Mouse (Mus musculus) heart, postnatal 14 days (tissue): ENCODE measurements around the gene Spg20. TPM values are rescaled to one million over a fixed set of nuclear protein-coding genes. Genes with fewer than 3 reads are reported as not detected.

ENCODE experiments used
- DNase-seq, 2 experiments: peaks; one replicate each; pipeline ENCODE4 v3.0.0; 2021 to 2022
- intact Hi-C: fragments of 180-260 bp; cut with DNase I; formaldehyde crosslinking; loops from one replicate; pipeline ENCODE4 v1.15.1; 2025
- total RNA-seq, 2 experiments: library from RNA; stranded (reverse); gene quantifications; 2 replicates each; pipeline ENCODE4 v1.2.3; 2021

Spg20 gene
- total RNA-seq, 2 experiments from 2014 or later = 32.5 to 35.6 TPM

DNA sequence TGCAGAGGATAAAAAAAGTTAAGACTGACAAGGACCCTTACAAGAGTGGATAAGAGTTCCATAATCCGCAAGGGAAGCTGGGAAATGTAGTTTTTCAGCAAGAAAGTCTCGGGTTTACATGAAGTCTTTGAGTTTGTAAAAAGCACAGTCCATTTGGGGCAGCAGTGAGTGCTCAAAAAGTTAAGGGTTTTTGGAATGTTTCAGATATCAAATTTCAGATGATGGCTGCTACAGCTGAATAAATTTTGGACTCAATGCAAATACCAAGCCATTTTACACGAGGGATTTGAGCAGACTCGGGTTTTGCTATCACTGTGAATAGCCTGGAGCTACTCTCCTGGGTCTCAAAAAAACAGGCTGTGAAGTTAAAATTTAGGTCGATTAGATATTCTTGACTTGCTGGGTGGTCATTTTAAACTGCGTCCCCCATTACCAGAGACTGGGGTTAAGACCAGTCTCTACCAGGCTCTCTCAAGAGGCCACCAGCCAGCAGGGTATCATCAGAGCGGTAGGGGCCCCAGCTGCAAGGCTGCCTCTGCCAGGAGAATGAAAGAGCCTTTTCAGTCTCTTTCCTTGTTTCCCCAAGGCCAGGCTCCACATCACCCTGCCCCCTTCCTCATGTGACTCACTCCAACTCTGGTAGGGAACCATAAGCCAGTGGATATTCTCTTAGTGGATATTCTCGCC is 15.8 kb upstream of the Spg20 start:
- intact Hi-C loops = no loop called here
- peak; percentile 18 to 33 for DNase-seq

DNA sequence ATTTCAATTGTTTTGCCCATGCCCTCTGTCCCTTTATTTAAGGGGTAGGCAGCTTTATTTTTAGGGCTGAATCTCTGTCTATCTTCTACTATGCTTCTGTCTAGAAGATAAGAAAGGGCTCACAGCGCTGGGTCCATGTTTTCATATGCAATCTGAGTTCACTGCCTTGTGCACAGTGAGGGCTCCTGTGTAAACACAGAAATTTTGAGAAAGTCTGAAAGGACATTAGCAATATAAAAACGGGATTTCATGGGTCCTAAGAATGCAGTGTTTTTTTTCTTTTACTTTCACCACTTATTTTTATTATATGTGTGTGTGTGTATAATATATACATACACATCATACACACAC is 15.3 kb upstream of the Spg20 start:
- intact Hi-C loops = no loop called here
- no peak for DNase-seq

DNA sequence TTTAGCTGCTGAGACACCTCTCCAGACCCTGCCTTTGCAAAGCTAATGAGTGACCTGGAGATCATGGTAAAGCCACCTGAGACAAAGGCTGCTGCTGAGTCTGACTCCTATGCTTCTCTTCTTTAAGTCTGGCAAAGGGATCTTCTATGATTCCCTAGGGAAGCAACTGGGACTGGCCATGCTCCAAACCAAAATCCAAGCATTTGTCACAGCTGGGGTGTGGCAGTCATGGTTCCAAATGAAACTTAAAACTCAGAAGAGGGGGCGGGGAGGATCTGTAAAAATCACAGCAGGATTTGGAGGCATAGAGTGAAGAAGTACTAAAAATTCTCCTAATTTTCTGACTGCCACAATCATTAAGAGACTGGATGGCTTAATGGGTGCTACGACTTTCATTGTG is 14.7 kb upstream of the Spg20 start:
- DNase-seq = peak in 1 of 2 experiments; percentile 48

DNA sequence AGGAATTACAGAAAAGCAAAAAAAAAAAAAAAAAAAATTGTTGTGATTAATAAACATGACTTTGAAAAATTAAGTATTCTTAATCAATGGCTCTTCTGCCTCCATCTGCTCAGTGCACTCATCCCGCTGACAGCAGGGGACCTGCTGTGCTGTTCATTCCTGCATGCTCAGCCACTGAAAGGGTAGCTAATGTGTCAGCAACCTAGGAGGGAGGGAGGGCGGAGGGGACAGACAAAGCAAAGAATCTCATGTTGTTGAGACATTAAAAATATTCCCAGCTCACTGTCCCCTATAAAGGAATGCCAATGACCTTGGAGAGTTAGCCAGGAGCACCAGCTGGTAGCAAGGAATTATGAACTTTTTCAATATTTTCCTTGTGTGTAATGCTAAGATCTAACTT is 13.9 kb upstream of the Spg20 start:
- DNase-seq = no peak
- intact Hi-C loops = no loop called here

More for the DNA sequence above, 14.7 kb upstream of the Spg20 start:
- intact Hi-C loops = no loop called here

DNA sequence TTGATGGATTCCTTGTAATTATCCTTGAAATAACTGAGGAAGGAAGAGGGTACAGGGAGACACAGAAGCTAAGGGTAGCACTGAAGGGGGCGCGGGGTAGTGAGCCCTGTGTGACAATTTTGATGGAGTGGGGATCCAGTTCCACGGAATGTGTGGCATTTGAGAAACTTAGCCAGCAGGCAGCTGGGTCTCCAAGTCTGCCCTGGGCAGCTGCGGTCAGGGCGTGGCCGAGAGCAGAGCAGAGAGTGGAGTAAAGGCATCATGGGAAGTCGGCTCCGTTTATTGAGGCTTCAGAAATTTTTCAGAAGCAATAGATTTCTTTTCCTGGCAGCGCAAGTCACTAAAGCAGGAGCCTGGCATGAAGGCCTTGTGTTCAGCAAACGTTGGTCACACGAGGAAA is 12.9 kb upstream of the Spg20 start:
- no peak for DNase-seq
- intact Hi-C loops = no loop called here

DNA sequence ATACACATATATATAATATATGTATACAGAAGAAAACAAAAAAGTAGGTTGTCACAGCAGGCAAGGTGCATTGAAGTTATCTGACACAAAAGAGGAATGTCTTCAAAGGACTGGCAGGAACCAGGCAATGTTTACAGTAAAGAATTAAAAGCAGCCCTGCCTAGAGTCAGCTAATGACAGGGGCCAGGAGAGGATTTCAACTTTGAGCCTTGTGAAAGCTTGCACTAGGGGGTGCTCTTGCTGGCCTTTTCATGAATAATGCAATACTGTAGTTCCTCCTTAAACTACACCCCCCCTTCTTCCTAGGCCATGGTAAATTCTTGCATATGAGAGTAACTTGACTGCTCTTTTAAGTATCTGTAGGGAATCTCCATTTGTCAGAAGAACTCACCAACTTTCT is 10.8 kb upstream of the Spg20 start:
- intact Hi-C loops = no loop called here
- no peak for DNase-seq

DNA sequence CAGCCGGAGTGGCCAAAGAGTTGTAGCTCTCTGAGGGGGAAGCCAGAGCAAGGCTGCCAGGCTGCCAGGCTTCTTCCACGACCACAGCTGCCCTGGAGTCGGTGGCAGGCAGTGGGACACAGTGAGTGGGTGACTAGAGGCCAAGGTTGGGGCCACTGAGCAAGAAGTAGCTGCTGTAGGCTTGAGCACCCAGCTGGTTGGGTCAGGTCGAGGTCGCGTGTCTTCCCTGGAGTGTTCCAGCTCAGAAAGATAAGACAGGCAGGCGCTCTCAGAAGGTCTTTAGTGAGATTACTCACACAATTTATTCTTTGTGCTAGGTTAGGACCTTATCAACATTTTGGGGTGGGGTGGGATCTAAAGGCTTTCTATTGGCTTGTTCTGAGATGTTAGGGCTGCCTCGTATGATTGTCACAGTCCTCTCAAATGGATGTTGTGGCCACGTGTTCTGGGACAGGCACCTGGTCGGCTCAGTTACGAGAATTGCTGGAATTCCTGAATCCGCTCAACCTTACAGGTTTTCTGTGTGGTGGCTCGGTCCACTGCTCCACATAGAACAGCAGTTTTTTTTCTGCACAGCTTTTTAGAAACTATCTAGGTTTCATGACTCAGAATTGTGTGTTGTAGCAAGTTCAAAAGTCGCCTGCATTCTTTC is 6.4 kb upstream of the Spg20 start:
- no peak for DNase-seq
- intact Hi-C loops = no loop called here

DNA sequence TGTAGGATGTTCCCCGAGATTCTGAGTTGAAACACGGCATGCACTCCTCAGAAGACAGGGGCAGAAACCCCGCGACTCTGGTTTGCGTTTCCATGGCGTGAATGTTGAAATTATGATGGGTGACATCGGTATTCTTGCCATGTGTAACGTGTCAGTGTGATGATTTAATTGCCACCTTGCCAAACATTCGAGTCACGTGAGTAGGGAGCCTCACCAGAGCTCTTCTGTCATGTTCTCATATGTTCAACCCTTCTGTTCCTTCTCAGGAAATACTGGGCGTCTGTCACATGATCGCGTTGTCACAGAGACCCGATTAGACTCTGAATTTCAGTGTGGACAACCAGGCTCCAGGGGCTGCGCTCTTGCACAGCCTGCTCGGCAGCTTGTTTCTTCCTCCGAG is 5.9 kb upstream of the Spg20 start:
- intact Hi-C loops = no loop called here
- DNase-seq = no peak

DNA sequence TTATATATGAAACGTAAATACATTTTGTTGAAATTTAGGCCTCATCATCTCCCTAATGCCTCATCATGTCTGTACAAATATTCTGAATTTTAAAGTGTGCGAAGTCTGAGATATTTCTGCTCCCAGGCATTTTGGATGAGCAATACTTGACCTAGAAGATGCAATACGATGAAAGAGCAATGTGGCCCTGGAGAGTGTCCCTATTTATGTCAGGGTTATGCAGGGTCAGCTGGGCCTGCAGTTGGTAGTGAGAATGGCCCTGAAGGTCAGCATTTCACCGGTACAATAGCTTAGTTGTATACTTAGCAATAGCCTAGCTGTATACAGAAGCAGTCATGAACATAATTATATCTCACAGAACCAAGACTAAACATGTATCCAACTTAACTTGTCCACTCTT is 2.8 kb upstream of the Spg20 start:
- no peak for DNase-seq
- intact Hi-C loops = no loop called here

DNA sequence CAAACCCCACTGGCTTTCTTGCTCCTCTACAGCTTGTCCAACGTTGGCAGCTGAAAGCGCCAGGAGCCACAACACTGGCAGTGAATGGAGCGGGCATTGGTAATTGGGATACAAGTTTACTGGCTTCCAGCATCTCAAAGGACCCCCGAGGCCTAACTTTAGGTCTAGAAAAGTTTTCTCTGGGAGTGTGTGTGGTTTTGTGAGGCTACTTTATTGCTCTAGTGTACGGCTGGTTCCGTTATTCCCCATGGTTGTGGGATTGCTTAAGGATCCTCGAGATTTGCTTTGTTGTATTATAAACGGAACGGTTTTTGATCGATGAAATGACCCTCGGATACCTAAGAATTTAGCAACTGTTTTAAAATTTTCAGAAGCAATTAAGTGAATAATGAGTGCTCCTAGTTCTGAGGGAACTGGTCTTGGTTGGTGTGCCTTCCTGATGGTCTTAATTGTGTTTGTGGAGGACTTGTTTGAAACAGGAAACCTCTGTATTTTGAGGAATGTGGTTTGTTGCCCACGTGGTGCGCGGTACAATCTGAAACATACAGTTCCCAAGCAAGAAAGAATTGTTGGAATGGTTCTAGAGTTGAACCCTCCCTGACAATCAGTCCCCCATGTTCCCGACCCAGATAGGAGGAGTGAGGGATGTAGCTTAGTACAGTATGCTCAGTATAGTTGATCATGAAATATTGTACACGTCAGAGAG is 955 bp downstream of the Spg20 start:
- intact Hi-C loops = loop anchor here (2.0 to 5.0 kb wide), 2 partner anchors 32 to 306 kb away; partner anchors contain the start of gene Rfxap
- DNase-seq = no peak

DNA sequence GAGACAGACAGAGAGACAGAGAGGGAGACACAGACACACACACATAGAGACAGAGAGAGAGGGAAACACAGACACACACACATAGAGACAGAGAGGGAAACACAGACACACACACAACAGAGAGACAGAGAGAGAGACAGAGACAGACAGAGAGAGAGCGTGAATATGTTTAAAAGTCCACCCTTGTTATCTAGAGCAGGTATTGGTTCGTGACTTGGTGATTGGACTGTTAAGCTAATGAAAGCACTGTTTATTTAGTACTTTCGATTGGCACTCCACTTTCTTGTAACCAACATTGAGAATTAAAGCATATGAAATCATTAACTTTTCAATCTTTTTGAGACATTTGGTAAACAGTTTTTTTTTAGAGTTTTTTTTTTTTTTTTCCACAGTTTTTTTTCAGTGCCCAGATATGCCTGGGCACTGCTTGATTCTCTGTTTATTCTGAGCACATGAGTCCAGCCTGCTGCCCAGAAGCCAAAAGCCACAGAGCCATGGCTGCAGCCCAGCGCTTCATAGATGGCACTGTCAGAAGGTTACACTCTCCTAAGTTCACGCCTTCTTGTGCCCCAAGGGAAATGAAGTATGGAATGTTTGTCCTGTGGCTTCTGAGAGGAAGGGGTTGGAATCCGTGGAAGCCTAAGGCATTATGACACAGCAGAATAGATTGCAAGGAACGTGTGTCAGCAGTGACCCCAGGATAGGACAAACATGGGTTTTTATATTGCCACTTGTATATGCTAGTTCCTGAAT is 2.6 kb downstream of the Spg20 start:
- intact Hi-C loops = loop anchor here (5.0 kb wide), 1 partner anchor 307 kb away; the partner anchor contains the start of gene Rfxap
- DNase-seq = peak; percentile 22 to 36

DNA sequence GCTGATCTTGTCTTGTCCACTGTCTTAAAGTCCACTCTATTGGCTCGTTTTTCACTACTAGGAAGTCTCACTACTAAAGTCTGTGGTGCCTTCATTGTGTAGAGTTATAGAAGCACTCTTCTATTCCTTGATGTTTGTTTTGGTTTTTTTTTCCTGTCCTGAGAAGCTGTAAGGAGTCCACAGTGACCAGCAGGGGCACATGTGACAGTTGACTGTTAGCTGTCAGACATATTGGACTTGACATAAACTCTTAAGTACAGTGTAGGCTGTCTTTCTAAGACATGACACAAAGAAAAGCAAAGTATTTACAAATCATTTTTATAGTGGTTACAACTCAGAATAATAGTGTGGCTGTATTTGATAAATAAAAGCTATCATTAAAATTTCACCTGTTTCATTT is 3.2 kb downstream of the Spg20 start:
- intact Hi-C loops = no loop called here
- no peak for DNase-seq

DNA sequence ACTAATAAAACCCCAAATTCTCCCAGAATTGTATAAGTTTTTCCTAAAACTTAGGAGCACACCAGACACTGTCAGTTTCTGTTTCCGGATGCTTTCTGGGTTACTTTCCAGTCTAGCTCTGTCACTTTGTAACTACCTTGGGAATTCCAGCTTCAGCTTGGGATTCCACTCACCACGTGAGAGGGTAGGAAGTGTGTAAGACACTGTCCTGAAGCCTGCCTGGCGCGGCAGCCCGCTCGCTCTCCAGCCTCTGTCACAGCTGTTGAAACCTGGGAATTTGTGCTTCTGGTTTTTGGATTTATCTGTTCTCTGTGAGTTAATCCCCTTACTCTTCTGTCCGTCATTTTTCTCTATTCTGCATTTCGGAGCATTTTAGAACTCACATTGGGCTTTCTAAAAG is 4.1 kb downstream of the Spg20 start:
- intact Hi-C loops = no loop called here
- peak; percentile 16 to 40 for DNase-seq

DNA sequence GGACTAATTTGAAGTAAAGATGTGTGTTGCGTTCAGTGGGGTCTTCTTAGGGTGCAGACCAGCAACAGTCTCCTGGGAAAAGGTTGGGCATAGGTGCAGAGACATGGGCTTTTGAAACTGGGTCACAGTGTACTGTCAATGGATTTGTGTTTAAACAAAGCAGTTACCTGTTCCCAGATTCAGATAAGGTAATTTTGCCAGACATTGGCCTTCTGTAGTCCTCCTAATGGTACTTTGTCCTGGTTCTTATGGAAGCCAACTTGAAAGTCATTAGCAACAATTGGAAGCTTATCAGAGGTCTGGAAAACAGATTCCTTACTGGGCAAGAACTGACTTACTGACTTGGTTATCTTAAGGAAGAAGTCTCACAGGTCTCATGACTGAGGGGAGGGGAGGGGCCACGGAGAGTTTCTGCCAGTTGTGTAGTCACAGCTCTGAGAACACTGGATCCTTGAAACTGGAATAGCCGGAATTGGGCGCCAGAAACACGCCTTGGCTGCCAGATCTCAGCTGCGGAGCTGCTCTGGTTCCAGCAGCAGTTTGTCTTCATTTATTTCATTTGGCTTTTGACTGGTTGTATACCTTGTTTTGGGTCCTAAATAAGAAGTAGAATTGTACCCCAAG is 7.5 kb downstream of the Spg20 start:
- intact Hi-C loops = no loop called here

DNA sequence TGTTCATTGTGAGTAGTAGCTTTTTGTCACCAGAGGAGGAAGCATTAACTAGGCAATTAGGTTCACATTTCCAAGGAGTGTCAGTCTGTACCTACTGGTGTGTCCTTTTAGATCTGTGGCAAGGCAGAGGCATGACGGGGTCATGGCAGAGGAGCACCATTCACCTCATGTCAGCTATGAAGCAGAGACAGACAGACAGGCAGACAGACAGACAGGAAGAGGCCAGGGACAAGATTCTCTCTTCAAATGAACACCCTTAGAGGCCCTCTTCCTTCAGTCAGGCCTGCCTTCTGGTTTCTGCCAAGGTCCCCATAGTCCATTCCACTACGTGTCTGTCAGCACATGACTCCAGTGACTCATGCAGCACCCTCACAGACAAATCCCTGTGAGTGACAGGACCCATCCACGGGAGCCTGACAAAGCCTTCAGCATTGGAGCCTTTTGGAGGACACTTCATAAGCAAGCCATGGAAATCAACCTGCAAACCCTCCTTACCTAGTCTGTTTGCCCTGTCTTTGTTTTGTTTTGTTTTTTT is 10.5 kb downstream of the Spg20 start:
- intact Hi-C loops = no loop called here
- no peak for DNase-seq

More for the DNA sequence above, 7.5 kb downstream of the Spg20 start:
- peak; percentile 45 to 56 for DNase-seq

DNA sequence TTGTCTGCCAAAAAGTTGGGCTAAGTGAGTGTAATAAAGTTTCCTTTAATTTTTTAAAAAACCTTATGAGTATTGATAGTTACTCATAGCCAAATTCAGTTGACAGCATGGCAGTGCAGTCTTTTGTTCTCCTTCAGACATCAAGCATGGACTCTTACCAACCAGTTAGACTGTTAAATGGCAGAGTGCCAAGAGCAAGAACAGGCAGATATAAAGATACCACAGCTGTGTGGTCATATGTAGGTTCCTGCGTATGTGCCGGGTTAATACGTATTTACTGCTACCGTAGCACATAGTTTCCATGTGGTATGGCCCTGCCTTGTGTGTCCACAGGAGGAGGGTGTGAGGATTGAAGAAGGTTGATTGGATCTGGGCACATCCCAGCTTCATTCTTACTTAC is 11.2 kb downstream of the Spg20 start:
- no peak for DNase-seq

DNA sequence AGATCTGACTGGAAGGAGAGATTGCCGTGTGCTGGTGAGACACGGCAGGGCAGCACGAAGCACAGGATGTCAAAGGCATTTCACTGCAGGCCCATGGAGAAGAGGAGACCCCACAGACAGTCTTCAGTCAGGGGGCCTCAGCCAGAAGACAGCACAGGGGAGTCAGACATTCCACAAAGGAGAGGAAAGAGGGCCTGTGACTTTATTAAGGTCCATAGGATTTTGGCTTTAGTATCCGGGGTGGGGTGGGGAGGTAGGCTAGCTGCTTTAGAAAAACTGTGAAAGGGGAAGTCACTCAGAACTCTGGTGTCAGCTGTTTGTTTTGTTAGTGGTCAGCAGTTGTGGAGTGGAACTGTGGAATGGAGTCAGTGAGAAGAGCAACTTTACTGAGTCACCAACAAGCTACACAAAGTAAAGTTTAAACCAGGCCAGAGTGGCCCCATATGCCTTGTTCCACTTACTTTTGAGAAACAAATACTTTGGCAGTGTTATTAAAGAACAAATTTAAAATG is 17.3 kb downstream of the Spg20 start:
- intact Hi-C loops = no loop called here
- DNase-seq = no peak

More for the DNA sequence above, 11.2 kb downstream of the Spg20 start:
- intact Hi-C loops = no loop called here

DNA sequence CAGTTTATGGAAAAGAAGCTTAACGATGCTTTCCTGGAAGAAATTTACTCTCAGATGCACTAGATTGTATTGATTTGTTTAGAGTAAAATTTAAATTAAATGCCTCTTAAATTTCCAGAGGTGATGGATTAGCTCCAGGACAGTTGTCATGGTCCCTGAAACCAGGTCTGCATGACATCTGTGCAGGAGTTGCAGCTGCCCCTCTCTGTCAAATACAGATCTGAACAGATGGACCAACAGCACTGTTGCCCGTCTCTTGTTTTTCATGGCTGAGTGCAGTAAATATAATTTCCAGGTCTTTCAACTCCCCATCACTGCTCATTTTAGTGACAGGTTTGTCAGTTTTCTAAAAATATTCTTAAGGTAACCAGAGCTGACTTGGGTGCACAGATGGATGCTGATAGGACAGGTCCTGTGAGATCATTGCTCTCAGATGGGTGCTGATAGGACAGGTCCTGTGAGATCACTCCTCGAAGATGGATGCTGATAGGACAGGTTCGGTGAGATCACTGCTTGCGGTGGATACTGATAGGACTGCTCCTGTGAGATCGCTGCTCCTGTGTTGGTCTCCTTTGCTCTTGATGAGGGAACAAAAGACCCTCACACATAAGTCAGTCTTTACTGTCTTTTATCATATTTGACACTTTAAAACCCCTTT is 19.8 kb downstream of the Spg20 start:
- intact Hi-C loops = no loop called here
- no peak for DNase-seq

DNA sequence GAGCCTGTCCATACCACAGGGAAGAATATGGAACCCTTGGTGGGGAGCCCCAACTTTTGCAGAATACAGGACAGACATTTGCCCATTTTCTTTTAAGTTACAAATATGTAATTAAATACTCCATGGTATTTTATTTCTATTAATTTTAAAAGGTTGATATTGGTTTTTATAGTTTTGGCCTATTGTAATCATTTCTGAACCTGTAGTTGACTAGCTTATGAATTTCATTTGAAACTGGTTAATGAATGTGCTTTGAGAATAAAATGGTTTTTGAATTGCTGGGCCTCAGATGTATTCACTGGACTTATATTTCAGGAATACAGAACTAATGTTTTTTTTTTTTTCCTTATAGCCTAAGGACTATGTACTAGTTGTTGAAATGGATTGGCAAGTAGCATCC is 25.1 kb downstream of the Spg20 start, which contains the start of gene Ccdc169:
TSS of gene Ccdc169 (plus strand) at position 301 of the 400 bp plus-strand sequence.
- DNase-seq = no peak
- intact Hi-C loops = no loop called here
